Mouse (Mus musculus) myocyte (in vitro differentiated cells): ENCODE measurements around the gene Aldh1l1.

Experiments used
- CEBPB ChIP-seq: IDR thresholded peaks from 2 replicates; pipeline ENCODE4 v1.6.1; 2011; ENCODE audit warnings: mild to moderate bottlenecking, moderate library complexity; ENCODE audit not compliant: poor library complexity, insufficient read depth, severe bottlenecking
- E2F4 ChIP-seq: IDR thresholded peaks from one replicate; pipeline ENCODE4 v1.6.1; 2011; ENCODE audit warnings: mild to moderate bottlenecking, control low read depth, moderate library complexity; ENCODE audit not compliant: insufficient read depth
- MAX ChIP-seq: IDR thresholded peaks from one replicate; pipeline ENCODE4 v1.6.1; 2011; ENCODE audit warnings: low read depth, mild to moderate bottlenecking, control low read depth
- MYOG ChIP-seq, 3 experiments: IDR thresholded peaks; one replicate each; pipeline ENCODE4 v1.6.1; 2011; ENCODE audit warnings: control low read depth in 2 of 3, low read depth in 2 of 3, mild to moderate bottlenecking in 2 of 3; ENCODE audit not compliant: insufficient read length in 2 of 3, control insufficient read depth in 1 of 3, insufficient read depth in 1 of 3
- POLR2A ChIP-seq: IDR thresholded peaks from one replicate; pipeline ENCODE4 v1.6.1; 2011; ENCODE audit warnings: low read depth, mild to moderate bottlenecking, control low read depth, moderate library complexity; ENCODE audit not compliant: insufficient read length
- POLR2AphosphoS2 ChIP-seq: IDR thresholded peaks from one replicate; pipeline ENCODE4 v1.6.1; 2011; ENCODE audit warnings: low read depth, control low read depth; ENCODE audit not compliant: insufficient read length
- SRF ChIP-seq: IDR thresholded peaks from one replicate; pipeline ENCODE4 v1.6.1; 2011; ENCODE audit warnings: low read depth; ENCODE audit not compliant: control insufficient read depth, insufficient read length
- TCF12 ChIP-seq: IDR thresholded peaks from one replicate; pipeline ENCODE4 v1.6.1; 2011; ENCODE audit warnings: mild to moderate bottlenecking, control low read depth; ENCODE audit not compliant: poor library complexity, insufficient read depth, severe bottlenecking

- TF ChIP-seq POLR2A (no peak), POLR2AphosphoS2 (no peak), MYOG (IDR thresholded peaks at IDR 0.05; ENCODE audit: control insufficient read depth in 1 of 3, insufficient read depth in 1 of 3, insufficient read length in 2 of 3, low read depth in 2 of 3) (no peak), SRF (no peak), TCF12 (no peak), MAX (no peak), E2F4 (no peak), CEBPB (no peak)
These were observed 39.3 kb upstream of the Aldh1l1 start for GRCm38 (mm10) chr6:90446883-90447282.
